In genomic region chr6:52577270-52577669, GRCm38 (mm10) we compare ENCODE assay signal across 9 mouse cellular contexts.
A peak's percentile ranks its signal among the peaks of the same experiment; 100 is the strongest.
DNase-seq lines count a peak whose midpoint lies in the region; ATAC-seq and TF ChIP-seq lines count a peak whose summit lies in the region.
"Had no signal": no experiment of that assay in that cellular context is flagged by ENCODE, and none has a peak within 500 bp of the region (broad histone marks: within the 10 kb centered on the region; RNA-seq: fewer than 3 reads in every experiment).

No protein-coding gene starts in this region.

- peak; percentile 19 for DNase-seq in cerebellum, adult 8-10 months
- DNase-seq in cerebellum, adult 11 months, result no peak
- peak; percentile 87 for DNase-seq in kidney, postnatal 0 days (ENCODE audit: low spot score)
- no peak for DNase-seq in kidney, adult 11 months
- peak; percentile 2 for DNase-seq in MEL-GATA-1-ER (ENCODE audit: extremely low read depth, low read depth)
- peak; percentile 39 for DNase-seq in large intestine, adult 2 months (ENCODE audit: low read depth, low spot score)
- no peak for DNase-seq in adrenal gland, postnatal 14 days

- no peak overlapping the region for H3K9ac ChIP-seq in kidney, postnatal 0 days (ENCODE audit: low read depth, low read length)
- no peak overlapping the region for H3K9ac ChIP-seq in forebrain, embryonic 16.5 days (replicated peaks; ENCODE audit: low read depth, low read length)
- H3K9ac ChIP-seq: neural tube, embryonic 13.5 days had no signal

- no peaks in the 10 kb centered on the region for H3K27me3 ChIP-seq in kidney, postnatal 0 days (ENCODE audit: insufficient read depth, low read length)
- 0 out of 2 replicates have a peak, but pooled peaks cover 3% of the 10 kb centered on the region for H3K27me3 ChIP-seq in forebrain, embryonic 16.5 days (replicated peaks; ENCODE audit: control insufficient read depth, insufficient read depth, low read length)

- H3K36me3 ChIP-seq in kidney, postnatal 0 days (ENCODE audit: insufficient read depth, low read length), result no peaks in the 10 kb centered on the region
- H3K36me3 ChIP-seq in forebrain, embryonic 16.5 days (ENCODE audit: control insufficient read depth, insufficient read depth), result no peaks in the 10 kb centered on the region
- H3K36me3 ChIP-seq: neural tube, embryonic 13.5 days had no signal

- H3K4me2 ChIP-seq in kidney, postnatal 0 days (ENCODE audit: low read length), result no peak overlapping the region
- no peak overlapping the region for H3K4me2 ChIP-seq in forebrain, embryonic 16.5 days (ENCODE audit: low read length)
- H3K4me2 ChIP-seq: neural tube, embryonic 13.5 days had no signal

- no peak for ATAC-seq in kidney, postnatal 0 days (replicated peaks; ENCODE audit: low FRiP score, low read depth)
- no peak for ATAC-seq in forebrain, embryonic 16.5 days

- 29% methylated on average over 4 of the region's 4 CpGs for whole genome bisulfite sequencing in kidney, postnatal 0 days
- WGBS in large intestine, adult 2 months, result 21% methylated on average over 4 of the region's 4 CpGs
- 21% methylated on average over 4 of the region's 4 CpGs for WGBS in forebrain, embryonic 16.5 days

- peak; percentile 78 for TF ChIP-seq CTCF in kidney, postnatal 0 days (IDR thresholded peaks at IDR 0.05; ENCODE audit: low read depth)

- H3K27ac ChIP-seq in kidney, postnatal 0 days, result no peak overlapping the region
- no peak overlapping the region for H3K27ac ChIP-seq in forebrain, embryonic 16.5 days (ENCODE audit: low read length)
- H3K27ac ChIP-seq: neural tube, embryonic 13.5 days had no signal

- no peak overlapping the region for H3K4me3 ChIP-seq in kidney, postnatal 0 days (replicated peaks; ENCODE audit: low read depth, low read length)
- H3K4me3 ChIP-seq in forebrain, embryonic 16.5 days (replicated peaks; ENCODE audit: low read length), result no peak overlapping the region
- H3K4me3 ChIP-seq: neural tube, embryonic 13.5 days had no signal

- no peaks in the 10 kb centered on the region for H3K9me3 ChIP-seq in kidney, postnatal 0 days (replicated peaks; ENCODE audit: low read length)
- H3K9me3 ChIP-seq in forebrain, embryonic 16.5 days (ENCODE audit: control insufficient read depth, low read length), result no peaks in the 10 kb centered on the region
- H3K9me3 ChIP-seq: neural tube, embryonic 13.5 days had no signal

- H3K4me1 ChIP-seq in kidney, postnatal 0 days (replicated peaks; ENCODE audit: insufficient read depth, low read length), result no peaks in the 10 kb centered on the region; the same call in 1 of the 2 replicates
- H3K4me1 ChIP-seq in forebrain, embryonic 16.5 days (replicated peaks; ENCODE audit: control insufficient read depth, insufficient read depth, low read length), result no peaks in the 10 kb centered on the region
- H3K4me1 ChIP-seq: neural tube, embryonic 13.5 days had no signal

Comparison
In these comparisons a context has a peak if more than half of its experiments do, and no peak if none do; other contexts are left out.
1. DNase-seq: peak in cerebellum, adult 8-10 months (single experiment), kidney, postnatal 0 days (single experiment), MEL-GATA-1-ER (single experiment) and large intestine, adult 2 months (single experiment); none in cerebellum, adult 11 months (single experiment), kidney, adult 11 months (single experiment) and adrenal gland, postnatal 14 days (single experiment).